Mouse (Mus musculus) limb, embryonic 14.5 days (tissue): ENCODE measurements around the gene Gabrr1. TPM values are rescaled to one million over a fixed set of nuclear protein-coding genes. Genes with fewer than 3 reads are reported as not detected.
A peak's percentile ranks its signal among the peaks of the same experiment; 100 is the strongest.
"Not testable (repeated sequence)": the region's sequence is repeated elsewhere in the genome, so short reads cannot be mapped to it uniquely, and the experiment has no call there.

ENCODE experiments used
- ATAC-seq: fragments of 200-750 bp; cut with Nextera tagmentation; 2 replicates; pipeline ENCODE4 v1.8.0; 2017; ENCODE audit warnings: low read depth, moderate number of reproducible peaks, moderate TSS enrichment; ENCODE audit not compliant: low FRiP score
- DNase-seq: peaks from one replicate; pipeline ENCODE4 v3.0.0-alpha.2; 2015; ENCODE audit warnings: low spot score
- H3K27ac ChIP-seq: fragments of 300-500 bp; sonication (generic); replicated peaks from 2 replicates; pipeline ENCODE4 v1.5.1; 2014; ENCODE audit warnings: low read depth, mild to moderate bottlenecking, low read length, moderate library complexity, mixed read lengths
- H3K27me3 ChIP-seq: fragments of 300-500 bp; sonication (generic); 2 replicates; pipeline ENCODE4 v1.6.1; 2014; ENCODE audit warnings: low read length, mixed read lengths; ENCODE audit not compliant: control insufficient read depth, insufficient read depth
- H3K36me3 ChIP-seq: fragments of 300-500 bp; sonication (generic); 2 replicates; pipeline ENCODE4 v1.6.1; 2014; ENCODE audit warnings: mild to moderate bottlenecking, low read length, moderate library complexity, mixed read lengths; ENCODE audit not compliant: control insufficient read depth, insufficient read depth
- H3K4me1 ChIP-seq: fragments of 300-500 bp; sonication (generic); 2 replicates; pipeline ENCODE4 v1.6.1; 2014; ENCODE audit warnings: antibody characterized with exemption, low read length, mixed read lengths; ENCODE audit not compliant: control insufficient read depth, insufficient read depth
- H3K4me2 ChIP-seq: fragments of 300-500 bp; sonication (generic); replicated peaks from 2 replicates; pipeline ENCODE4 v1.6.1; 2014; ENCODE audit warnings: low read depth, mild to moderate bottlenecking, low read length, moderate library complexity; ENCODE audit not compliant: severe bottlenecking
- H3K4me3 ChIP-seq: fragments of 300-500 bp; sonication (generic); replicated peaks from 2 replicates; pipeline ENCODE4 v1.5.1; 2014; ENCODE audit warnings: low read length
- H3K9ac ChIP-seq: fragments of 300-500 bp; sonication (generic); 2 replicates; pipeline ENCODE4 v1.6.1; 2014; ENCODE audit warnings: mild to moderate bottlenecking, low read depth, low read length, moderate library complexity; ENCODE audit not compliant: severe bottlenecking
- H3K9me3 ChIP-seq: fragments of 300-500 bp; sonication (generic); 2 replicates; pipeline ENCODE4 v1.6.1; 2016; ENCODE audit warnings: low read length; ENCODE audit not compliant: control insufficient read depth
- POLR2A ChIP-seq: fragments of 200-500 bp; IDR thresholded peaks from 2 replicates; pipeline ENCODE4 v1.8.0; 2012; ENCODE audit warnings: inconsistent platforms, mild to moderate bottlenecking, moderate library complexity, borderline replicate concordance; ENCODE audit not compliant: insufficient read depth, insufficient read length; ENCODE audit errors: extremely low read depth
- WGBS: fragments of 180-500 bp; shearing (Covaris S2); extraction: QIAGEN DNeasy Blood & Tissue Kit; methylation state at CpG from one replicate; pipeline ENCODE4 v1.1.7; 2014; 5-methylcytosine and 5-hydroxymethylcytosine counted together
- polyA plus RNA-seq, 2 experiments: library from polyadenylated mRNA; depleted of rRNA in 1 of 2; stranded (reverse) in 1 of 2; unstranded in 1 of 2; fragments of >200 nt; fragmentation: Nextera tagmentation in 1 of 2; extraction: Ambion mirVana in 1 of 2; gene quantifications; 2 replicates each; pipeline versions ENCODE4 v1.2.1 to v1.2.3; 2012 to 2014

Gabrr1 gene
- polyA plus RNA-seq (2012; rRNA removed) (0.04 TPM in 1 of 2 replicates, not detected in the other), polyA plus RNA-seq (2014; fragmentation: Nextera tagmentation; extraction: Ambion mirVana) (not detected in 2 replicates)

DNA sequence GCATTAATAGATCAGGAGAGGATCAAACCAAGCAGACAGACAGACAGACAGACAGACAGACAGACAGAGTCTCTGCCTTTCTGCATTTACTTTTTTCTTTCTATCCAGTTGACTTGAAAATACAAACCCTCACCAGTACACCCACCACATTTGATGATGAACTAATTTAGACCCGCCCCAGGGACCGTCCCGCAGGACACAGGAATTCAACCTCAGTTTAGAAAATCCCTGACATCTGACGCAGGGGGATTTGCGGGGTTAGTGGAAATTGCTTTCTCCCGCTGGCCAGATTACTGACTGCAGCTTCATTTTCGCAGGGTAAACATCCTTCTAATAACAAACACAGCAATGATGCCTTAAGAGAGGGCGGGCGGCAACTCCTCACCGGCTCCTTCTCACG is at the start of gene Gabrr1:
Gene Gabrr1 (plus strand): TSS at position 301 of the 400 bp plus-strand sequence.
- no peak within 1 kb of the TSS for H3K9ac ChIP-seq
- H3K4me2 ChIP-seq, result no peak within 1 kb of the TSS
- no peak within 1 kb of the TSS for H3K4me3 ChIP-seq
- ATAC-seq (no peak), DNase-seq (no peak)
- no peaks in the 10 kb centered on the region for H3K27me3 ChIP-seq
- H3K27ac ChIP-seq, result no peak within 1 kb of the TSS
- H3K36me3 ChIP-seq, result no peaks in the 10 kb centered on the region
- 57% methylated on average over 11 of the region's 11 CpGs for WGBS
- no peak for TF ChIP-seq POLR2A
- H3K4me1 ChIP-seq, result no peaks in the 10 kb centered on the region
- H3K9me3 ChIP-seq, result no peaks in the 10 kb centered on the region

DNA sequence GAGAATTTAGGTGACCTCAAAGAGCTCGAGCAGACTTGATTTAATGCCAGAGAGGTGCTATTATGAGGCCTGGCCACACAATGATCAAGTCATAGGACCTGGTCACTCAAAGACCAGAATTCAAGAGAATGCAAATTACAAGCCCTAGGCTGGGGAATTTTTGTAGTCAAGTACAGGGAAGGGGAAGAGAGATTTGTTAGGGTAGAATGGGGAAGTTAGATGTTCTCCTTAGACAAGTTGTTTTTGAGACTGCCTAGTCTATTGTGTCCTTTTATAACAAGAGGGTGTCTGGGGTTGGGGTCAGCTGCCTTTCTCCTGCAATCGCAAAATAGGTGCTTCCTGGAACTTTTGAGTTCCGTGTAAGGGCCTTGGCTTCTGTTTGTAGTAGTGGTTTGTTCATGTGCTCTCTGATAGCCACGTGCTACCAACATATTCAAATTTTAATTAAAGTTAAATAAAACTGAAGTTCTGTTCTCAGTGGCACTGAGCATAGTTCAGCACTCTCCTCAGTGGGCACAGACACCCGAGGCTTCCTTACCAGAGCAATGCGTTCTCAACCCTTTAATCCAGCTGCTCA is 33.1 kb upstream of the Gabrr1 start:
- ATAC-seq (no peak), DNase-seq (no peak)
- H3K9me3 ChIP-seq, result no peaks in the 10 kb centered on the region
- H3K9ac ChIP-seq, result no peak overlapping the region
- H3K27me3 ChIP-seq, result no peaks in the 10 kb centered on the region
- H3K4me3 ChIP-seq, result no peak overlapping the region
- H3K36me3 ChIP-seq, result no peaks in the 10 kb centered on the region
- 73% methylated on average over 6 of the region's 6 CpGs for WGBS
- H3K27ac ChIP-seq, result no peak overlapping the region
- no peak overlapping the region for H3K4me2 ChIP-seq
- H3K4me1 ChIP-seq, result no peaks in the 10 kb centered on the region
- no peak for TF ChIP-seq POLR2A

DNA sequence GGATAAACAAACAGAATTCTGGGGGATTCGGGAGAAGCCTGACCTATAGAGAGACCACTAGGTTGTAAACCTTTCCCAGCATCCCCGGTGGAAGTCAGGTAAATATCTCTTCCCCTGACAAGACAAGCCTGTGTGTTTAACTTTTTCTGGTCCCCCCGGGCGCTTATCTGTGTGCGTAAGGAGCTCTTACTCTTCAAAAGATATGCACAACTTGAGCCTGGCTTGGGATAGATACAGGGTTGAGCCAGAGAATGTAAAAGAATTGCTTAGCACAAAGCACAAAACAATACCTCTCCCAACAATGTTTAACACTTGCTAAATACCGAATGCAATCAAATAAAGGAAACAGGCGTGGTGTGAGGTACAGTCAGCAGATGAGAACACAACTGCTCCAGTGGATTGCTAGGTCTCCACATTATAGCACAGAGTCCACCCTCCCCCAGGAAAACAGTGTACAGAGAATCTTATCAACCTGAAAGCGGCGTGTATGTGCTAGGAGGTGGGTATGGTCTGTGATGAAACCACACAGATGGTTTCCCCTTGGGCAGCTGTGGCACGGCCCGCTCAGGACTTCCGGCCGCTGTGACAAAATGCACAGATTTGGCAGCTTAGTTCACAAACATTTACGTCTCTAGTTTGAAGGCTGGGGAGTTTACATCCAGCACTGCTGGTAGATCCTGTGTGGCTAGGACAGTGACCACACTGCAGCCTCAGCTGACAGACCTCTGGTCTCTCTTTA is 22.4 kb upstream of the Gabrr1 start:
- H3K9ac ChIP-seq, result no peak overlapping the region
- H3K27ac ChIP-seq, result no peak overlapping the region
- ATAC-seq (no peak), DNase-seq (no peak)
- H3K4me3 ChIP-seq, result no peak overlapping the region
- H3K9me3 ChIP-seq, result no peaks in the 10 kb centered on the region
- H3K36me3 ChIP-seq, result no peaks in the 10 kb centered on the region
- no peaks in the 10 kb centered on the region for H3K4me1 ChIP-seq
- WGBS, result 79% methylated on average over 14 of the region's 14 CpGs
- no peaks in the 10 kb centered on the region for H3K27me3 ChIP-seq
- TF ChIP-seq POLR2A, result no peak
- no peak overlapping the region for H3K4me2 ChIP-seq

DNA sequence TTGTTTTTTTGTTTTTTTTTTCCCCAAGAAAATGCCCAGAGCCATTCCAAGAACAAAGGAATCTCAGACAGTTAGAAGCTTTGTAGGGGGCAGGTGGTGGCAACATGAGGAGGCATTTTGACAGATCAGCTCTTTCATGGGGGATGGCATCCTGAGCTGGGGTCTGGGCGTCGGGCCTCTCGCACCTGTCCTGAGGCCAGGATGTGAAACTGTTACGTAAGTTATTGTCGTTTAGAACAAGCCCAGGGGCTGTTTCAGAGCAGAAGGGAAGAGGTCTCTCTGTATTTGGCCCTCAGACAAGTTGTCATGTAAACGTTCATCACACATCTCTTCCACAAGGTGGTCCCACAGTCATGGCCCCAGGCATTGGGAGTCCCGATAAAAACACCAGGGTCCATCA is 21.5 kb upstream of the Gabrr1 start:
- no peak overlapping the region for H3K4me3 ChIP-seq
- no peaks in the 10 kb centered on the region for H3K27me3 ChIP-seq
- H3K9me3 ChIP-seq, result no peaks in the 10 kb centered on the region
- H3K9ac ChIP-seq, result no peak overlapping the region
- whole genome bisulfite sequencing, result 79% methylated on average over 7 of the region's 7 CpGs
- H3K27ac ChIP-seq, result no peak overlapping the region
- H3K4me1 ChIP-seq, result no peaks in the 10 kb centered on the region
- no peak overlapping the region for H3K4me2 ChIP-seq
- no peak for ATAC-seq
- DNase-seq, result no peak
- no peak for TF ChIP-seq POLR2A
- H3K36me3 ChIP-seq, result no peaks in the 10 kb centered on the region

DNA sequence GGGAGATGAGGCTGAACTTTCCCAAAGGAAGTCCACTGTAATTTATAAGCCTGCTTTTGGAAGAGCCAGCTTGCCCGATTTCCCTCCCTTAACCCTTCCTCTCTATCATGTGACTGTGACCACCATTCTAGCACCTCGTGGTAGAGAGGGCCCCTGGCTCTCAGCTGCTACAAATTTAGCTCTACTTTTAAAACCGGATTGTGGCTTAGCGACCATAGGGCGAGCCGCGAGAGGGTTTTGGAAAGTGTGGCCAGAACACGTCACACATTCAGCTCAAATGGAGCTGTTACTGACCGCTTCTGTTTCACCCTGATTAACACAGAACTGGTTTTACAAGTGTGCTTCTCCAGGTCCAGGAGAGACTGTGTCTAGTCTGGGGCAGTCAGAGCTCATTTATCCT is 21.0 kb upstream of the Gabrr1 start:
- ATAC-seq, result no peak
- Histone ChIP-seq H3K27me3 (no peaks in the 10 kb centered on the region), H3K9me3 (no peaks in the 10 kb centered on the region), H3K4me3 (no peak overlapping the region), H3K4me2 (no peak overlapping the region), H3K9ac (no peak overlapping the region), H3K4me1 (no peaks in the 10 kb centered on the region), H3K27ac (no peak overlapping the region), H3K36me3 (no peaks in the 10 kb centered on the region)
- DNase-seq, result no peak
- 77% methylated on average over 9 of the region's 9 CpGs for WGBS
- TF ChIP-seq POLR2A, result no peak

DNA sequence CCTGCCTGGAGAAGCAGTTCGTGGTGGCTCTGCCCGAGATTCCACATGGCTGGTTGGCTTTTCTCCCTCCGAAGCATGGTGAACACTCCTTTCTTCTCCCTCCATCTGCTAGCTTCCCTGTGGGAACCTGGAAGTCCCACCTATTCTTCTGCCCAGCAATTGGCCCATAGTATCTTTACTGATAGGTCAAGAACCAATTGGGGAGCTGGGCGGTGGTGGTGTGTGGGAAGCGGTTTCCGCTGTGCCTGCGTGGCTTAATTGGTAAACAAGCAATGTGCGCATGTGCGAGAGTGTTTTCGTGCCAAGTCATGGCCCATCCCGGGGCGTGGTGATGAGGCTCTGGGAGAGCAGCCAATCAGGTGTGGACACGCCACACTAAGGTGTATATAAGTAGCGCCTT is 19.5 kb upstream of the Gabrr1 start:
- H3K4me1 ChIP-seq, H3K4me2 ChIP-seq, H3K9me3 ChIP-seq, H3K27ac ChIP-seq, H3K4me3 ChIP-seq, ATAC-seq, DNase-seq, H3K27me3 ChIP-seq, H3K9ac ChIP-seq, H3K36me3 ChIP-seq: not testable (repeated sequence)
- WGBS, result 90% methylated on average over 9 of the region's 14 CpGs

DNA sequence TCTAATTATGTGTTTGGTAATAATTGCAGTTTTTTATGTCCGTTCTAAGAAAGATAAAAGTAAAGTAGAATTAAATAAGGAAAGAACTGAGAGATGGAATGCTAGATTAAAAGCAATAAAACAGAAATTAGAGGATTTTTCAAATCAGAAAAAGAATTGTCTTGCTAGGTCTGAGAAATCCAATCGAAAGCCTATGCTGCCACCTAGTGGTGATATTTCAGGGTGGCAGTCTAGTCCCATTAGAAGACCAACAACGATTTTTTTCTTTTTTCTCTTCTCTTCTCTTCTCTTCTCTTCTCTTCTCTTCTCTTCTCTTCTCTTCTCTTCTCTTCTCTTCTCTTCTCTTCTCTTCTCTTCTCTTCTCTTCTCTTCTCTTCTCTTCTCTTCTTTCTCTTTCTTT is 13.2 kb upstream of the Gabrr1 start:
- H3K4me2 ChIP-seq, ATAC-seq, H3K4me3 ChIP-seq, H3K36me3 ChIP-seq, H3K27ac ChIP-seq, H3K4me1 ChIP-seq, H3K9me3 ChIP-seq, H3K9ac ChIP-seq, H3K27me3 ChIP-seq: not testable (repeated sequence)
- 2% methylated on average over 3 of the region's 3 CpGs for whole genome bisulfite sequencing
- peak; percentile 88 for DNase-seq
